Mouse (Mus musculus) forebrain, embryonic 12.5 days (tissue): ENCODE results near the gene Tcn2. TPM values are rescaled to one million over a fixed set of nuclear protein-coding genes. Genes with fewer than 3 reads are reported as not detected.
"Not testable (repeated sequence)": the region's sequence is repeated elsewhere in the genome, so short reads cannot be mapped to it uniquely, and the experiment has no call there.

ENCODE experiments used
- ATAC-seq: fragments of 200-750 bp; cut with Nextera tagmentation; 2 replicates; pipeline ENCODE4 v1.8.0; 2017; ENCODE audit warnings: moderate TSS enrichment; ENCODE audit not compliant: low FRiP score
- H3K27ac ChIP-seq: fragments of 300-500 bp; sonication (generic); 2 replicates; pipeline ENCODE4 v1.5.1; 2016; ENCODE audit warnings: mild to moderate bottlenecking
- H3K27me3 ChIP-seq: fragments of 300-500 bp; sonication (generic); 2 replicates; pipeline ENCODE4 v1.6.1; 2016; ENCODE audit warnings: mild to moderate bottlenecking
- H3K36me3 ChIP-seq: fragments of 300-500 bp; sonication (generic); replicated peaks from 2 replicates; pipeline ENCODE4 v1.6.1; 2016; ENCODE audit warnings: mild to moderate bottlenecking
- H3K4me1 ChIP-seq: fragments of 300-500 bp; sonication (generic); 2 replicates; pipeline ENCODE4 v1.6.1; 2016
- H3K4me2 ChIP-seq: fragments of 300-500 bp; sonication (generic); 2 replicates; pipeline ENCODE4 v1.6.1; 2016; ENCODE audit warnings: mild to moderate bottlenecking, moderate library complexity
- H3K4me3 ChIP-seq: fragments of 300-500 bp; sonication (generic); replicated peaks from 2 replicates; pipeline ENCODE4 v1.5.1; 2016; ENCODE audit warnings: mild to moderate bottlenecking
- H3K9ac ChIP-seq: fragments of 300-500 bp; sonication (generic); 2 replicates; pipeline ENCODE4 v1.6.1; 2016; ENCODE audit warnings: mild to moderate bottlenecking
- H3K9me3 ChIP-seq: fragments of 300-500 bp; sonication (generic); 2 replicates; pipeline ENCODE4 v1.6.1; 2016
- WGBS: fragments of 180-500 bp; shearing (Covaris S2); methylation state at CpG from one replicate; pipeline ENCODE4 v1.1.7; 2016; 5-methylcytosine and 5-hydroxymethylcytosine counted together
- polyA plus RNA-seq: library from polyadenylated mRNA; unstranded; fragments of >200 nt; fragmentation: Nextera tagmentation; extraction: Ambion mirVana; gene quantifications from 2 replicates; pipeline ENCODE4 v1.2.1, GENCODE M21; 2016

Gene Tcn2
- polyA plus RNA-seq, 1 experiment from 2014 or later: 19.1 TPM

- Histone ChIP-seq H3K9ac (no peak overlapping the region), H3K9me3 (no peaks in the 10 kb centered on the region), H3K4me1 (peaks cover 13% of the 10 kb centered on the region), H3K27me3 (0 out of 2 replicates have a peak, but pooled peaks cover 4% of the 10 kb centered on the region), H3K4me3 (no peak overlapping the region), H3K4me2 (no peak overlapping the region), H3K36me3 (no peaks in the 10 kb centered on the region), H3K27ac (no peak overlapping the region)
- ATAC-seq: no peak
- WGBS: 80% methylated on average over 2 of the region's 2 CpGs
Observed at GRCm38 (mm10) chr11:3960901-3961300, 28.9 kb upstream of the Tcn2 start.

DNA sequence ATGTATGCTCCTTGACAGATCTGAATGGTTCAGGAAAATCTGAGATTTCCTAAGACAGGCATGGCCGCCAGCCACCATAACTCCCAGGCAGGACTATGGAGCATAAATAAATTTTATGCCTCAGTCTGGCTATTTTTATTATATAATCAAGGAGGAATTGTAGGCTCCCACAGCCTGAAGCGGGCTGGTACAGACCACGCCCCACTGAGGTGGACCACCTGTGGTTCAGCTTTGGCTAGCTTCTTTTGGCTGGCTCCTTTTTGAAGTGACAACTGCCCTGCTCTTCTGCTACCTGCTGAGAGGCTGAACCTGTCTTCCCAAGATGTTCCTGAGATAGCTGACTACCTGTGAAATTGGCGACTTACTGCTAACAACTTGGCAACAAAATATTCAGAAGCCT lies 23.4 kb upstream of the Tcn2 start:
- H3K27ac ChIP-seq, H3K4me2 ChIP-seq: not testable (repeated sequence)
- WGBS: 77% methylated on average over 4 of the region's 4 CpGs

GRCm38 (mm10) chr11:3954876-3955275 lies 22.9 kb upstream of the Tcn2 start:
- ATAC-seq, H3K9me3 ChIP-seq, H3K4me2 ChIP-seq, H3K36me3 ChIP-seq, H3K9ac ChIP-seq, H3K27me3 ChIP-seq, H3K4me3 ChIP-seq, H3K4me1 ChIP-seq, H3K27ac ChIP-seq: not testable (repeated sequence)
- 73% methylated on average over 5 of the region's 5 CpGs for WGBS

More for the DNA sequence above, 23.4 kb upstream of the Tcn2 start:
- not testable (repeated sequence) for H3K9me3 ChIP-seq, H3K4me1 ChIP-seq, H3K36me3 ChIP-seq, H3K27me3 ChIP-seq, H3K9ac ChIP-seq, ATAC-seq, H3K4me3 ChIP-seq

DNA sequence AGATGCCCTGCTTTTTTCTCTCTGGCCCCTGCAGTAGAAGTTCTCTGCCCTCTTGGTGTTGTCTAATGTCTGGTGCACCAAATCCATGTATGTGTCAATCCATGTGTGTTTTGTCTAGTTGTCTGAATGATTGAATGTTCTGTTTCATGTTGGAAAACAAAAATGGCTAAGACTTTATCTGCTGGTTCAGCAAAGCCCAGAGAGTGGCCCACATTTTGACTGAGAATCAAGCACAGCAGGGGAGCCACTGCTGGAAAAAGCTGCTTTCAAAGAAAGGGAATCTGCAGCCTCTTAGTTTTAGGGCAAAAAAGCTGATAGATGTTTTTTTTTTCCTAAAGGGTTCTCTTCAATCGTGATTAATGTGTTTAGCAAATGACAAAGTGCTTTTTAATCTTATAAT lies 14.4 kb upstream of the Tcn2 start:
- H3K9ac ChIP-seq: no peak overlapping the region
- 10% methylated on average over 1 of the region's 1 CpGs for whole genome bisulfite sequencing
- H3K4me2 ChIP-seq: no peak overlapping the region
- H3K4me1 ChIP-seq: no peaks in the 10 kb centered on the region
- ATAC-seq: no peak
- H3K36me3 ChIP-seq: no peaks in the 10 kb centered on the region
- no peak overlapping the region for H3K27ac ChIP-seq
- no peak overlapping the region for H3K4me3 ChIP-seq
- H3K27me3 ChIP-seq: 0 out of 2 replicates have a peak, but pooled peaks cover 3% of the 10 kb centered on the region
- H3K9me3 ChIP-seq: no peaks in the 10 kb centered on the region

DNA sequence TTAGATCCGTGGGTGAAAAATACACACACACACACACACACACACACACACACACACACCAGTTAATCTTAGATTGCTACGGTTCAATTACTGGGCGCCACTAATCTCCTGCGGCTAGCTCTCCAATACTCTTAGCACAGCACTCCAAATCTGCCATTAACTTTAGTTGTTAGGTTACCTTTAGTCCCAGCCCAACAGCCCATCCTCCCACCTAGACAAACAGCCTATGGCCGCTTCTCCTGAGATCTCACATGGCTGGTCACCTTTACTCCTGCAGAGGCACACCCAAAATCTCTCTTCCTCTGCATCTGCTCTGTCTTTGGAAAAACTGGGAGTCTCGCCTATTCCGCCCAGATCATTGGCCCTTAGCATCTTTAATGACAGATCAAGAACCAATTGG lies 9.4 kb upstream of the Tcn2 start:
- Histone ChIP-seq H3K4me3 (no peak overlapping the region), H3K27ac (no peak overlapping the region), H3K36me3 (no peaks in the 10 kb centered on the region), H3K9me3 (no peaks in the 10 kb centered on the region), H3K9ac (no peak overlapping the region), H3K27me3 (0 out of 2 replicates have a peak, but pooled peaks cover 3% of the 10 kb centered on the region), H3K4me2 (no peak overlapping the region), H3K4me1 (no peaks in the 10 kb centered on the region)
- WGBS: 84% methylated on average over 7 of the region's 7 CpGs
- no peak for ATAC-seq

DNA sequence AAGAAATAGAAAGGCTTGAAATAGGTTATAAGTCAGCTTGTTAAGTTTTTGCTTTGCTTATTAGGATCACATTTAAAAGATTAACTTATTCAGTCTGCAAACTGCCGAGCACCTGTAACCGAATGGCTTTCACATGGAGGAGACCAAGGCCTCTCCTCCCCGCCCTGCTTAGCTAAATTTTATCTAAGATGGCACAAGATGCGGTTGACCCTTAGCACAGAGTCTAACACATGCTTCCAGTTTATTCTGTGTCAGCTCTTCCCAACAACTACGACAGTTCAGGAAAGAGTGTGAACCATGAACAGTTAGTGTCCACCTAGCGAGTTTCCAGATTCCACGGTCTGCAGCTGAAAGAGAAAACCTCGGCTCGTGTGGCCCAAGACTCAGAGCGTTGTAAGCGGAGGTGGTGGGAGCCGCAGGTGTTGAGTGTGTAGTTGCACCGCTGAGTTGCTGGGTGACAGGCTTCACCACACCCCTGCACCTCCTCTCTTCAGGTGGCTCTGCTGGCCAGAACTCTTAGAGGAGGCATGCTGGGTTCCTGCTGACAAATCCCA lies 5.4 kb upstream of the Tcn2 start:
- WGBS: 82% methylated on average over 13 of the region's 13 CpGs
- Histone ChIP-seq H3K27me3 (no peaks in the 10 kb centered on the region), H3K4me2 (no peak overlapping the region), H3K4me1 (no peaks in the 10 kb centered on the region), H3K9me3 (no peaks in the 10 kb centered on the region), H3K9ac (no peak overlapping the region), H3K27ac (no peak overlapping the region), H3K36me3 (no peaks in the 10 kb centered on the region), H3K4me3 (no peak overlapping the region)
- ATAC-seq: no peak

GRCm38 (mm10) chr11:3936318-3936717 lies 4.4 kb upstream of the Tcn2 start:
- no peak overlapping the region for H3K4me3 ChIP-seq
- no peak overlapping the region for H3K9ac ChIP-seq
- H3K27ac ChIP-seq: no peak overlapping the region
- no peaks in the 10 kb centered on the region for H3K36me3 ChIP-seq
- 86% methylated on average over 3 of the region's 3 CpGs for WGBS
- H3K9me3 ChIP-seq: no peaks in the 10 kb centered on the region
- H3K4me2 ChIP-seq: no peak overlapping the region
- no peaks in the 10 kb centered on the region for H3K27me3 ChIP-seq
- H3K4me1 ChIP-seq: peaks cover 5% of the 10 kb centered on the region
- no peak for ATAC-seq

GRCm38 (mm10) chr11:3935135-3935534 lies 3.2 kb upstream of the Tcn2 start:
- 78% methylated on average over 4 of the region's 4 CpGs for WGBS
- Histone ChIP-seq H3K9ac (no peak overlapping the region), H3K27ac (no peak overlapping the region), H3K4me1 (peaks cover 10% of the 10 kb centered on the region), H3K27me3 (no peaks in the 10 kb centered on the region), H3K36me3 (no peaks in the 10 kb centered on the region), H3K4me3 (no peak overlapping the region), H3K4me2 (no peak overlapping the region), H3K9me3 (no peaks in the 10 kb centered on the region)
- no peak for ATAC-seq

DNA sequence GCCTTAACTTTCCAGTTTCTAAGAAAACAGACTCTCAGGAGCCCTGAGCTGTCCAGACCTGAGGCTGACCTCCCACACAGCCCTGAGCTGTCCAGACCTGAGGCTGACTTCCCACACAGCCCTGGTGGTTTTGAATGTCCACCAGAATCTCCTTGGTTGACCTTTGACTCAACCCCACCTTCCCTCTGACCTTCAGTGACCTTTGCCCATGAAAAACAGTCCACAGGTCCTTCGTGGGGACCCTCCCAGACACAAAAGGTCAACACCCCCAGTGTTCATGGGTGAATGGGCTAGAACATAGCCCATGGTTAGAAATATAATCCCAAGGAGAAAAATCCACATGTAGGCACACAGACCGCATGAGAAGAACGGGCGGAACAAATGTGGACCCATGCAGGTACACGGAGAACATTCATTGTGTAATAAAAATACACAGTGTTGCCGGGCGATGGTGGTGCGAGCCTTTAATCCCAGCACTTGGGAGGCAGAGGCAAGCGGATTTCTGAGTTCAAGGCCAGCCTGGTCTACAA lies 1.9 kb upstream of the Tcn2 start:
- ATAC-seq: no peak
- Histone ChIP-seq H3K9me3 (no peaks in the 10 kb centered on the region), H3K4me1 (peaks cover 10% of the 10 kb centered on the region), H3K27ac (no peak overlapping the region), H3K4me3 (no peak overlapping the region), H3K4me2 (no peak overlapping the region), H3K27me3 (no peaks in the 10 kb centered on the region), H3K36me3 (no peaks in the 10 kb centered on the region), H3K9ac (no peak overlapping the region)
- WGBS: 88% methylated on average over 9 of the region's 9 CpGs

DNA sequence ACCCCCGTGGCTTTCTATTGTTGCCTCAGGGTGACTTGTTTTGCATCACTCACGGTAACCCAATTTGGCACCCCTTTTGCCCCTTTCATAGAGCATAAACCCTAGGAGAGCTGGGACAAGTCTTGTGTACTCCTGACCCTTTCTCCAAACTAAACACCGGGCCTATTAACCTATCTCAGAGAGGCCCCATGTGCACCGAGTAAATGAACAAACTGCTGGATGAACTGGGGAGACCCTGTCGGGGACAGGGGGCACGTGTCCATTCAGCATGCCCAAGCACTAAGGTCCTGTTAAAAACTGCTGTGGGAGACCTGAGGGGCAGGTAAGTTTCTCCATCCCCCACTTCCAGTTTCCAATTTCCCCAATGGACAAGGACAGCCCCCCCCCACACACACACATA lies 1.0 kb downstream of the Tcn2 start:
- Histone ChIP-seq H3K4me1 (peaks cover 10% of the 10 kb centered on the region), H3K27me3 (no peaks in the 10 kb centered on the region), H3K4me3 (peak overlapping the region; percentile 56; the same call in 1 of the 2 replicates), H3K9ac (peak overlapping the region; percentile 58), H3K27ac (no peak overlapping the region), H3K4me2 (peak overlapping the region; percentile 86), H3K36me3 (no peaks in the 10 kb centered on the region; the same call in 1 of the 2 replicates), H3K9me3 (no peaks in the 10 kb centered on the region)
- 28% methylated on average over 6 of the region's 6 CpGs for WGBS
- no peak for ATAC-seq

GRCm38 (mm10) chr11:3930019-3930418 lies 1.9 kb downstream of the Tcn2 start:
- Histone ChIP-seq H3K27ac (no peak overlapping the region), H3K27me3 (no peaks in the 10 kb centered on the region), H3K4me1 (peaks cover 10% of the 10 kb centered on the region), H3K4me3 (no peak overlapping the region), H3K36me3 (no peaks in the 10 kb centered on the region; the same call in 1 of the 2 replicates), H3K9me3 (no peaks in the 10 kb centered on the region), H3K4me2 (no peak overlapping the region), H3K9ac (no peak overlapping the region)
- ATAC-seq: no peak
- 83% methylated on average over 4 of the region's 4 CpGs for WGBS

GRCm38 (mm10) chr11:3925916-3926315 lies 6.0 kb downstream of the Tcn2 start:
- WGBS: 92% methylated on average over 10 of the region's 10 CpGs
- Histone ChIP-seq H3K9ac (no peak overlapping the region), H3K27ac (no peak overlapping the region), H3K4me2 (no peak overlapping the region), H3K9me3 (no peaks in the 10 kb centered on the region), H3K4me1 (peaks cover 1% of the 10 kb centered on the region), H3K27me3 (no peaks in the 10 kb centered on the region), H3K36me3 (peaks cover 18% of the 10 kb centered on the region; the same call in 1 of the 2 replicates), H3K4me3 (no peak overlapping the region)
- ATAC-seq: no peak

- no peak for ATAC-seq
- no peak overlapping the region for H3K4me2 ChIP-seq
- H3K9me3 ChIP-seq: no peaks in the 10 kb centered on the region
- no peaks in the 10 kb centered on the region for H3K4me1 ChIP-seq
- no peak overlapping the region for H3K9ac ChIP-seq
- no peaks in the 10 kb centered on the region for H3K27me3 ChIP-seq
- no peak overlapping the region for H3K27ac ChIP-seq
- H3K4me3 ChIP-seq: no peak overlapping the region
- 96% methylated on average over 6 of the region's 6 CpGs for WGBS
- H3K36me3 ChIP-seq: peaks cover 18% of the 10 kb centered on the region; the same call in 1 of the 2 replicates
Observed at GRCm38 (mm10) chr11:3922731-3923130, 9.2 kb downstream of the Tcn2 start.
